Mouse (Mus musculus) megakaryocyte, adult 5-6 weeks (primary cell): ENCODE measurements at regions not wholly inside any gene's neighbourhood (a gene's known extent, or its start where the extent isn't known, plus 50 kb on each side); places are given as distances from the start of the nearest gene placed in this dataset.
"Not testable (repeated sequence)": the region's sequence is repeated elsewhere in the genome, so short reads cannot be mapped to it uniquely, and the experiment has no call there.

ENCODE experiments used
- ATAC-seq: 2 replicates; pipeline ENCODE4 v1.8.0; 2016; ENCODE audit warnings: mild to moderate bottlenecking, inconsistent platforms; ENCODE audit not compliant: poor library complexity, severe bottlenecking

GRCm38 (mm10) chr1:94969543-94969942 lies 343.9 kb upstream of the Fam174a start:
- ATAC-seq: no peak

- ATAC-seq: no peak
These were observed 343.2 kb upstream of the Fam174a start for GRCm38 (mm10) chr1:94970103-94970759.

- no peak for ATAC-seq
These were observed 320.1 kb upstream of the Fam174a start for GRCm38 (mm10) chr1:94993338-94993737.

- no peak for ATAC-seq
These were observed 309.5 kb upstream of the Fam174a start for GRCm38 (mm10) chr1:95003900-95004299.

- no peak for ATAC-seq
These were observed 282.8 kb upstream of the Fam174a start for GRCm38 (mm10) chr1:95030579-95030978.

- ATAC-seq: not testable (repeated sequence)
These were observed 279.6 kb upstream of the Fam174a start for GRCm38 (mm10) chr1:95033661-95034414.

- ATAC-seq: 0 out of 2 replicates have a peak, but pooled peaks have one; percentile 7
These were observed 275.0 kb upstream of the Fam174a start for GRCm38 (mm10) chr1:95038411-95038810.

- ATAC-seq: no peak
These were observed 273.1 kb upstream of the Fam174a start for GRCm38 (mm10) chr1:95040332-95040731.

- ATAC-seq: no peak
These were observed 270.1 kb upstream of the Fam174a start for GRCm38 (mm10) chr1:95043355-95043754.

- no peak for ATAC-seq
These were observed 248.9 kb upstream of the Fam174a start for GRCm38 (mm10) chr1:95064330-95065193.

GRCm38 (mm10) chr1:95065620-95066019 lies 247.8 kb upstream of the Fam174a start:
- ATAC-seq: no peak

- no peak for ATAC-seq
These were observed 247.4 kb upstream of the Fam174a start for GRCm38 (mm10) chr1:95066040-95066439.

- no peak for ATAC-seq
These were observed 238.3 kb upstream of the Fam174a start for GRCm38 (mm10) chr1:95075151-95075550.

GRCm38 (mm10) chr1:95109966-95110365 lies 203.5 kb upstream of the Fam174a start:
- ATAC-seq: no peak

GRCm38 (mm10) chr1:95113493-95113892 lies 199.9 kb upstream of the Fam174a start:
- no peak for ATAC-seq

- no peak for ATAC-seq
These were observed 165.9 kb upstream of the Fam174a start for GRCm38 (mm10) chr1:95147531-95147930.

GRCm38 (mm10) chr1:95174013-95174582 lies 139.3 kb upstream of the Fam174a start:
- no peak for ATAC-seq

GRCm38 (mm10) chr1:95218912-95219311 lies 94.5 kb upstream of the Fam174a start:
- no peak for ATAC-seq

GRCm38 (mm10) chr1:95223289-95223688 lies 90.1 kb upstream of the Fam174a start:
- no peak for ATAC-seq

GRCm38 (mm10) chr1:95241671-95242150 lies 71.7 kb upstream of the Fam174a start:
- no peak for ATAC-seq
